Mouse (Mus musculus) thymus, adult 2 months (tissue): ENCODE results near the gene Ror1. TPM values are rescaled to one million over a fixed set of nuclear protein-coding genes. Genes with fewer than 3 reads are reported as not detected.

Experiments used
- DNase-seq: peaks from one replicate; pipeline ENCODE4 v3.0.0; 2021
- H3K27ac ChIP-seq: fragments of 200-500 bp; 2 replicates; pipeline ENCODE4 v1.5.1; 2012; ENCODE audit warnings: low read length, control low read depth; ENCODE audit not compliant: control insufficient read depth, insufficient read depth
- H3K27me3 ChIP-seq: fragments of 200-500 bp; 2 replicates; pipeline ENCODE4 v1.6.1; 2012; ENCODE audit warnings: mild to moderate bottlenecking, low read length, moderate library complexity, mixed read lengths; ENCODE audit not compliant: control insufficient read depth, insufficient read depth
- H3K36me3 ChIP-seq: fragments of 200-500 bp; 2 replicates; pipeline ENCODE4 v1.6.1; 2012; ENCODE audit warnings: mild to moderate bottlenecking, low read length, moderate library complexity; ENCODE audit not compliant: control insufficient read depth, insufficient read depth
- H3K4me1 ChIP-seq: fragments of 200-500 bp; replicated peaks from 2 replicates; pipeline ENCODE4 v1.6.1; 2012; ENCODE audit warnings: low read length; ENCODE audit not compliant: control insufficient read depth, insufficient read depth
- H3K4me3 ChIP-seq: fragments of 200-500 bp; 2 replicates; pipeline ENCODE4 v1.5.1; 2012; ENCODE audit warnings: mild to moderate bottlenecking, low read length, control low read depth, moderate library complexity; ENCODE audit not compliant: control insufficient read depth, insufficient read depth
- CTCF ChIP-seq: fragments of 200-500 bp; IDR thresholded peaks from 2 replicates; pipeline ENCODE4 v1.5.1; 2012; ENCODE audit warnings: mild to moderate bottlenecking, control low read depth, low read length, moderate library complexity, borderline replicate concordance; ENCODE audit not compliant: control insufficient read depth, poor library complexity, insufficient read depth; ENCODE audit errors: extremely low read depth
- POLR2A ChIP-seq: fragments of 200-500 bp; IDR thresholded peaks from 2 replicates; pipeline ENCODE4 v1.6.1; 2012; ENCODE audit warnings: mild to moderate bottlenecking, low read length, control low read depth, moderate library complexity; ENCODE audit not compliant: control insufficient read depth, poor library complexity, insufficient read depth; ENCODE audit errors: extremely low read depth
- WGBS: fragments of 180-500 bp; shearing (Covaris S2); methylation state at CpG from one replicate; pipeline ENCODE4 v1.1.7; 2018; 5-methylcytosine and 5-hydroxymethylcytosine counted together
- polyA plus RNA-seq: library from polyadenylated mRNA; depleted of rRNA; stranded (reverse); fragments of >200 nt; gene quantifications from 2 replicates; pipeline ENCODE4 v1.2.3, GENCODE M21; 2012

Gene Ror1
- polyA plus RNA-seq, 1 experiment = 0.84 TPM

DNA sequence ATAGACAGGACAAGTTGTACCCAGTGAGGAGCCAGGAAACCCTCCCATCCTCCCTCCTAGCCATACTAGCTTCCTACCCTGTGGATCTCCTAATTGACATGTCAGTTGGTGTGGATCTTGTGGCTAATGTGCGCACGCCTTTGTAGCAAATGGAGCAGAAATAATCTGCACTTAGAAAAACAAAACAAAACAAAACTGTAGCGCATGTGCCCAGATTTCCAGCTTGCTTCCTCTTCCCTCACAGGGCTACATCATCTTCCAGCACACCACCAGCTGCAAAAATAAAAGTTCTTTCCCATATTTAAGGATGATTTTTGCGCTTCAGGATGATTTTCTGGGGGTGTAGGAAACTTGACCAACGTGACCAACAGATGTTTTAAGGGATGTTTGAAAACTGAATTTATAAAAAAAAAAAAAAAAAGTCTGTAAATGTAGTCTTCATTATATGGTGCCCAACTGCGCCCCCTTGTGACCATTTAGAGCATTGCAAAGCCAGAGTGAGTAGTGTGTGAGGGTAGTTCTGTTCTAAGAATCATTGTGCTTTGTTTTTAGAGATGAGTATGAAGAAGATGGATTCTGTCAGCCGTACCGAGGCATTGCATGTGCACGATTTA lies 311.8 kb downstream of the Ror1 start:
- Histone ChIP-seq H3K4me1 (no peaks in the 10 kb centered on the region), H3K36me3 (no peaks in the 10 kb centered on the region), H3K27me3 (no peaks in the 10 kb centered on the region), H3K4me3 (no peak overlapping the region), H3K27ac (no peak overlapping the region)
- DNase-seq = peak; percentile 43
- TF ChIP-seq POLR2A (no peak), CTCF (no peak)
- WGBS = 30% methylated on average over 9 of the region's 9 CpGs

GRCm38 (mm10) chr4:100409521-100409920 lies 313.9 kb downstream of the Ror1 start:
- no peak for DNase-seq
- no peak for TF ChIP-seq CTCF
- H3K4me1 ChIP-seq = no peaks in the 10 kb centered on the region
- H3K36me3 ChIP-seq = no peaks in the 10 kb centered on the region
- no peaks in the 10 kb centered on the region for H3K27me3 ChIP-seq
- H3K27ac ChIP-seq = no peak overlapping the region
- H3K4me3 ChIP-seq = no peak overlapping the region
- WGBS = 89% methylated on average over 8 of the region's 8 CpGs

DNA sequence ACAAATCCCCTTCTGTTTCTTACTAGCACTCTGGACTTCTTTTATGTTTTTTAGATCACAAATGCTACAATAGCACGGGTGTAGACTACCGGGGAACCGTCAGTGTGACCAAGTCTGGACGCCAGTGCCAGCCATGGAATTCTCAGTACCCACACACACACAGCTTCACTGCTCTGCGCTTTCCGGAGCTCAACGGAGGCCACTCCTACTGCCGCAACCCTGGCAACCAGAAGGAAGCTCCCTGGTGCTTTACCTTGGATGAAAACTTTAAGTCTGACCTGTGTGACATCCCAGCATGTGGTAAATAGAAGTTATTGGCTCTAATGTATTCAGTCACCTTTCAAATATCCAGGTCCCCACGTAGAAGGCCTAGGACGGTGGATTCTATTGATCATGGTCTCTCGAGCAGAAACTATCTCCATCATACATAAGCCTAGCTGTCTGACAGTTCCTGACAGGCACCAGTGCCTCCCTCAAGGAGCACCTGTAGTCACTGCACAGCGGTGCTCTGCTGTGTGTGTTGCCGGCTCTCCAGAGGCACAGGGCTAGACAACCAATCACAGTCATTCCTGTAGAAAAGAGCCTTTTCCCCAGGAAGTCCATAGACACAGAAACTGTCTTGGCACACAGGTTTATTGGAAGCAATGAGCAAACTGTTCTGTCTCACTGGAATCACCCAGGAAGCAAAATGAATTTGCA lies 316.4 kb downstream of the Ror1 start:
- no peaks in the 10 kb centered on the region for H3K27me3 ChIP-seq
- 90% methylated on average over 13 of the region's 13 CpGs for WGBS
- no peaks in the 10 kb centered on the region for H3K4me1 ChIP-seq
- no peak for TF ChIP-seq CTCF
- no peak for TF ChIP-seq POLR2A
- DNase-seq = no peak
- no peak overlapping the region for H3K4me3 ChIP-seq
- no peaks in the 10 kb centered on the region for H3K36me3 ChIP-seq
- H3K27ac ChIP-seq = no peak overlapping the region

- H3K4me3 ChIP-seq = no peak overlapping the region
- no peak for DNase-seq
- WGBS = 66% methylated on average over 3 of the region's 3 CpGs
- H3K36me3 ChIP-seq = no peaks in the 10 kb centered on the region
- no peaks in the 10 kb centered on the region for H3K27me3 ChIP-seq
- no peaks in the 10 kb centered on the region for H3K4me1 ChIP-seq
- H3K27ac ChIP-seq = no peak overlapping the region
- no peak for TF ChIP-seq CTCF
- no peak for TF ChIP-seq POLR2A
Observed at GRCm38 (mm10) chr4:100422756-100423155, 327.2 kb downstream of the Ror1 start.

GRCm38 (mm10) chr4:100426101-100426500 lies 330.5 kb downstream of the Ror1 start:
- Histone ChIP-seq H3K4me1 (no peaks in the 10 kb centered on the region), H3K27ac (no peak overlapping the region), H3K4me3 (no peak overlapping the region), H3K27me3 (no peaks in the 10 kb centered on the region), H3K36me3 (no peaks in the 10 kb centered on the region)
- DNase-seq = no peak
- TF ChIP-seq POLR2A = no peak
- TF ChIP-seq CTCF = no peak
- WGBS = 100% methylated on average over 1 of the region's 1 CpGs

- DNase-seq = no peak
- TF ChIP-seq CTCF = no peak
- no peak for TF ChIP-seq POLR2A
- no peak overlapping the region for H3K27ac ChIP-seq
- no peaks in the 10 kb centered on the region for H3K27me3 ChIP-seq
- 89% methylated on average over 2 of the region's 2 CpGs for WGBS
- H3K4me1 ChIP-seq = no peaks in the 10 kb centered on the region
- H3K36me3 ChIP-seq = no peaks in the 10 kb centered on the region
- no peak overlapping the region for H3K4me3 ChIP-seq
Observed at GRCm38 (mm10) chr4:100429371-100429900, 333.8 kb downstream of the Ror1 start.
